Mouse (Mus musculus) right cerebral cortex, postnatal 10 days (tissue): Measurements from ENCODE around the gene Mycbp.

Experiments used
- DNase-seq, 2 experiments: peaks; one replicate each; pipeline ENCODE4 v3.0.0; 2021; ENCODE audit warnings: low spot score in 2 of 2

Mycbp gene

DNA sequence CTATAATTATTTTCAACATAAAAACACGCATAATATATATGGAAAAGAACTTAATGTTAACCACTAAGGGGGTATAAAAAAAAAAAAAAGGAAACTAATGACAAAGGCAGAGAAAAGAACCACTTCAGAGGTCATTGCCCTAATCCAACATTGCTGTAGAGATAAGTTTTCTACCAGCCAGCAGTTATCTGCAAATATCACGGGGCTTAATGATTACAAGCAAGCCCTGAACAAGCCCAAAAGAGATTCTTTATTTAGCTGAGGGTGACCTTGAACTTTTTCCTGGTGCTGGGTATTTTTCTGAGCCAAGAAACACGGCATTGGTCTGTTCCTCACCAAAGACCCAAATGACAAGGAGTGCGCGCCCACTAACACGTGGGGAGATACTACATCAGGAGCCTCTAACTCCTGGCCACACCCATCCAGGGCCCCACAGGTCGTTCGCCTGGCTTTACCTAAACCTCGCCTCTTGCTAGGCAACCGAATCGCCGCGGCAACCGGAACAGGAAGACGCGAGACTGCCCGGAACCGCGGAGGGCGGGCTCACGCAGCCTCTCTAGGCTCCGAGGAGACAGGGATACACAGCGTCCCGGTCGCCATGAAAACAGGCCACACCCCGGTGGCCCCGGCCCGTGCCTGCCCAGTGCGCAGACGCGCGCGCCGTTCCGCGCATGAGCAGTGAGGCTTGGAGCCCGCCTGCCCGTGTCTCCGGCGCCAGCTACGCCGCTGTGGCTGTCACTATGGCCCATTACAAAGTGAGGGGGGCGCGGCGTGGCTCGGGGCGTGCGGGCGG is at the start of gene Mycbp:
Gene Mycbp (plus strand): TSS at position 500 of the 793 bp plus-strand sequence.
- DNase-seq, result peak; percentile 98 to 99

DNA sequence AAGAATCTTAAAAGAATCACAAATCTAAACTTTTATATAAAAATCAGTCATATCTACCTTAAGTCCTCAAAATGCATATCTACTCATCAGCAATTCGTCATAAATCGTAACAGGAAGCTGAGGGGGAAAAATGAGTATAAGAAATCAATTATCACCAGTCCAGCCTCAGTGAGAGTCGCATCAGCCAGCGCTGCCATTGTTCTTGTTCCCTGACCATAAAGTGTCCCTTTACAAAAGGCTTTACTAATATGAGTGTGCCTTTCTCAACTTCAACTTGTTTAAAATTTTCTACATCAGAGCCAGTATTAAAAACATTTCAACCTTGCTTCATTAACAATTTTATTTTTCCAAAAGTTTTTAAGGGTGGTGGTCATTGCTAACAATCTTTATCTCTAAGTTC is 47.7 kb upstream of the Mycbp start:
- no peak for DNase-seq

GRCm38 (mm10) chr4:123858090-123858489 is 46.5 kb upstream of the Mycbp start:
- DNase-seq, result no peak

DNA sequence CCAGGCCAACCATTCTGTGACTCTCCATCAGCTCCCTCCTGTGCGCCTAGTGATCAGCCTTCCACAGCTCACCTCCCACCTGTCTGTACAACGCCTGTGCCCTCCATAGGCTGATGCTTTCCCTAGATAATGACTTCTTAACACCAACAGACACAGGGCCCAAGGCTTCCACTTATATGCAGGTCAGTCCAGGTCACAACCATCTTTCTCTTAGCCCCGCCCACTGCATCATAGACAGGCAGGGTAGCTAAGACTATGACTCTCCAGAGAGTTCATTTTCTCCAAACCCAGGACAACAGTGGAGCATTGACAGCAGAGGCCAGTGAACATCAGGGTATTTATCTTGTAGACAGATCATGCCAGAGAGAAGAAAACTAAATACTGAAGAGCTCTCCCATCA is 45.3 kb upstream of the Mycbp start, which contains the start of gene 4933427I04Rik:
Gene 4933427I04Rik (plus strand): TSS at position 301 of the 400 bp plus-strand sequence.
- DNase-seq, result no peak

- no peak for DNase-seq
Measured at GRCm38 (mm10) chr4:123859803-123860202, 44.8 kb upstream of the Mycbp start.

DNA sequence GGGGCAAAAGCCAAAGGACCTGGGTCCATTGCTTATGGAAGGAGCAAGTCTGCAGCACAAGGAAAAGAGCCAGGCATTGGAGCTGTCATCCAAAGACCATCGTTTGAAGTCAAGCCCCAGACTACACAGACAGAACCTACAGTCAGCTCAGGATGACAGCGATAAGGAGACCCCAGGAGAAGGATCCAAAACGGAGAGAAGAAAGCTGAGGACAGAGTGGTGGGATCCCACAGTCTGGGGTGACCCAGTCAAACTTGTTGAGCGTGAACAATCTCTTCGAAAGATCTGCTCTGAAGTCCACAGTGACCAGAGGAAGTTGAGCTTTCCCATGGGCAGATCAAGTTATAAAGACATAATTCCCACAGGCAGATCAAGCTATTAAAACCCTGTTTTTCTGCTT is 44.0 kb upstream of the Mycbp start:
- DNase-seq, result no peak

- no peak for DNase-seq
Measured at GRCm38 (mm10) chr4:123893726-123894125, 10.9 kb upstream of the Mycbp start.

DNA sequence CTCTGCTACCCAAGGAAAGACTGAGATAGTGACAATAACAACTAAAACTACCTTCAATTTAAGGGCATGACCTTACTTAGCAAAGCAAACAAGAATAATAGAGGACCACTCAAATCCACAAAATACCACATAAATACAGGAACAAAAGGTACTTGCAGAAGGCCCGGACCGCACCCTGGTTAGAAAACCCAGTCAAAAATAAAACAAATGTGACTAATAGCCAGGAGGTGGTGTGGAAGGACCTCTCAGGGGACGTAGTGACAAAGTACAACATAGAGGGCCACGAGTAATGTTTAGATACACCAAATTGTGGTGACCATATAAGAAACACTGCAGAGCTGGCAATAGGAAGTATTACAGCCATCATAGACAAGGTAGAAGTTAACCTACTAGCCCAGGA is 10.3 kb upstream of the Mycbp start:
- no peak for DNase-seq

- DNase-seq, result peak in 1 of 2 experiments; percentile 72
Measured at GRCm38 (mm10) chr4:123898696-123899095, 5.9 kb upstream of the Mycbp start.

- no peak for DNase-seq
Measured at GRCm38 (mm10) chr4:123903432-123903831, 1.2 kb upstream of the Mycbp start.

DNA sequence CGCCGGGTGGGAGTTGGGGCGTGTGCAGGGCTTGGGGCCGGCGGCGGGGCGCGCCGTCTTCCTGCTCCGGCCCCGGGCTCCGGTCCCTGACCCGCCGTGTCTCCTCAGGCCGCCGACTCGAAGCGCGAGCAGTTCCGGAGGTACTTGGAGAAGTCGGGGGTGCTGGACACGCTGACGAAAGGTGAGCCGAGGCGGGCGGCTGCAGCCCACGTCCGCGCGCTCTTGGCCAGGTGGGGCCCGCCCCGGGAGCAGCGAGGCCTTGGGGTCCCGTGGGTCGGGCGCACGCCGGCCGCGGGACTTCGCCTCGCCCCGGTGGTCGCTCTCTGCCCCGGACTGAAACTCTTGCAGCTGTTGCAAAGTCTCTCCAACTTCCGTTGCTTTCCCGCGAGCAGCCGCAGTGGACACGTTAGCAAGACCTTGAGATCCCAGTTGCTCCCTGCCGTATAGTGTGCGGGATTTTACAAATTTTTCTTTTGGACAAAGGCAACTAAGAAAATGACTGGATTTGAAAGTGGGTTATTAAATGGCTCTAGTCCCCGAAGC is 565 bp downstream of the Mycbp start:
- no peak for DNase-seq

- no peak for DNase-seq
Measured at GRCm38 (mm10) chr4:123911503-123911902, 6.9 kb downstream of the Mycbp start.

- DNase-seq, result no peak
Measured at GRCm38 (mm10) chr4:123912431-123912830, 7.8 kb downstream of the Mycbp start.

DNA sequence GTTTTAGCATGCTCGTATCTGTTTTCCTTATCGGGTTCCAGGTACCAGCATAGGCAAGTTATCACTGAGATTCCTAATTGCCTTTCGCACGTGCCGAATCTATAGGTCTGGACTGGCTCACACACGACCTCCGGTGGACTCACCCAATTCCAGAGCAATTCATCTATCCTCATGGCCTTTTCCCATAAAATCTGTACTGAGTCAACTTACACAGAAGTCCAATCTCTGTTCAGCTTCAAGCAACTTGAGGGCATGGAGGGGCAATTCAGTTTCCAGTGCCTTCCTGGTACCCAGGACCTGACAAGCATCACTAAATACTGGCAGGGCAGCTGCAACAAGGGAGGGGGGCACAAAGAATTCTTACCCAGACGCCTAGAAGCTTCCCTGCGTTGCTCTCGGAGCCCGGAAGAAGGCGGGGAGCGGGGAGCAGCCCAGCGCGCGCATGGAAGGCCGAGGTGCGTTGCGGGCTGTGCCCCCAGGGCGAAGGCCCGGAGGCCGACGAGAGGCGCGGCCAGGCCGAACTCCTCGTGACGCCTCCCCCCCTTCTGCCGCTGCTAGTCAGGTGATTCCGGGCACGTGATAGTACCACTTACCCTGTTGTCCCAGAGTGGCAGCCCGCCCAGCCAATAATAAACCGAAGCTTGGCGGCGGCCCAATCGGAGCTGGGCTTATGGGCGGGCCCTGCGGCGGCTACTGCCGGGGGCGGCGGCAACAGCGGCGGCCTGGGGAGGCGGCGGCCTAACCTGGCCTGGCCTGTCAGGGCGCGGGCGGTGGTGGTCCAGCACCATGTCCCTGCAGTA is 12.3 kb downstream of the Mycbp start, which contains the start of gene Rragc:
Gene Rragc (plus strand): TSS at position 699 of the 800 bp plus-strand sequence.
- peak; percentile 100 for DNase-seq

GRCm38 (mm10) chr4:123917548-123918140 is 13.0 kb downstream of the Mycbp start, which contains the start of gene 4930535I16Rik:
Gene 4930535I16Rik (minus strand): TSS chr4:123918022.
- no peak for DNase-seq

GRCm38 (mm10) chr4:123918851-123919250 is 14.2 kb downstream of the Mycbp start:
- DNase-seq, result no peak

GRCm38 (mm10) chr4:123921055-123921565 is 16.5 kb downstream of the Mycbp start:
- no peak for DNase-seq

- DNase-seq, result no peak
Measured at GRCm38 (mm10) chr4:123927961-123928360, 23.3 kb downstream of the Mycbp start.

DNA sequence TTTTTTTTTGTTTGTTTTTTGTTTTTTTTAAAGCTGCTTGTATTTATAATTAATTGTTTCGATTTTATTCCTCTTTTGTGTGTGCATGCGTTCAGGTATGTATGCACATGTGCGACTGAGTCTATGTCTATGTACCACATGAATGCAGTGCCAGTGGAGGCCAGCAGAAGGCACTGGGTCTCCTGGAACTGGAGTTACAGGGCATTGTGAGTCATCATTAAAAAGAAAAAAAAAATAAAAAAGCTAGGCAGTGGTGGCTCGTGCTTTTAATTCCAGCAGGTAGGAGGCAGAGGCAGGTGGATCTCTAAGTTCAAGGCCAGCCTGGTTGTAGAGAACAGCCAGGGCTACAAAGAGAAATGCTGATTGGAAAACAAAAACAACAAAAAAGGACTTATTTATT is 25.4 kb downstream of the Mycbp start:
- DNase-seq, result no peak

- no peak for DNase-seq
Measured at GRCm38 (mm10) chr4:123934306-123934705, 29.7 kb downstream of the Mycbp start.

DNA sequence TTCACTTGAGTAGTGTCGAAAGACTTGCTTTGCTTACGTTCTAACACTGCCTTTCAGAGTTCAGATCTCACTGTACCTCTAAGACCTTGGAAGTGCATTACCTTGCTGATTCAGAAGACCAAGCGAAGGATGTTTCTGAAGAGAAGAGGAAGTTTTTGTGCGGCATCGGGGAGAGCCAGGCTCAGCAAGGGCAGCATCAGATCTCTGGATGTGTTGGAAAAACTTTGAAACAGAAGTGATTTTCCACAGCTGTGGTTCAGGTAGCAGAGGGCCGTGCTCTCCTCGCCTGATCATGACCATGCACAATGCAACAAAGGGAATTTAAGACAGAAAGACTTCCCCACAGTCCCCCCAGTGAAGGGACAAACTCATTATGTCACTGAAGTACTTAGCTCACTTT is 31.4 kb downstream of the Mycbp start:
- no peak for DNase-seq

DNA sequence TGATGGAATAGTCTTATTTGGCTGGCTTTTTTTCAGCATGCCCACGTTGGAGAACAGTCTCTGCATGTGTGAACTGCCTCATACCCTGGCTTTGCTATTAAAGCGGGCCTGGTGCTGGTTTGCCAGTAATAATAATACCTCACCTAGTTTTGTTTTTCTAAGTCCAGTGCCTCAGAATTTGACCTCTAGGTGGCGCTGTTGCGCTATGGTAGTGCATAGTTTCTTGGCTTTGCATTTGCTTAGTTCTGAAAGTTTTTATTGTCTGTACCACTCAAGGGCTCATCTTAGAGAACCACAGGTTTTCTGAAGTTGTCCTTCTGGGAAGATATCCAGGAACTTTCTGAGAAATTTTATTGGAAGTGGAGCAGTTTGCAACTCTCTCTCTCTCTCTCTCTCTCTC is 35.2 kb downstream of the Mycbp start:
- DNase-seq, result peak; percentile 83 to 89
